Mouse (Mus musculus) CH12.LX (cell line): ENCODE data around the gene Kremen2. TPM values are rescaled to one million over a fixed set of nuclear protein-coding genes. Genes with fewer than 3 reads are reported as not detected.

Experiments
- DNase-seq: peaks from one replicate; pipeline ENCODE4 v3.0.0-alpha.2; 2013; ENCODE audit errors: extremely low read depth
- H3K27ac ChIP-seq: 2 replicates; pipeline ENCODE4 v1.5.1; 2012; ENCODE audit warnings: low read depth, mild to moderate bottlenecking, control low read depth, moderate library complexity; ENCODE audit not compliant: insufficient read depth
- H3K27me3 ChIP-seq: replicated peaks from 2 replicates; pipeline ENCODE3; 2012; ENCODE audit warnings: inconsistent platforms
- H3K36me3 ChIP-seq, 2 experiments: replicated peaks in 1 of 2; 2 replicates each; pipeline versions ENCODE3 to v1.6.1; 2012; ENCODE audit warnings: inconsistent platforms in 1 of 2, low read length in 1 of 2, mild to moderate bottlenecking in 1 of 2, mixed read lengths in 1 of 2, moderate library complexity in 1 of 2; ENCODE audit not compliant: control insufficient read depth in 1 of 2, insufficient read depth in 1 of 2
- H3K4me1 ChIP-seq, 2 experiments: 2 replicates each; pipeline ENCODE4 v1.6.1; 2012; ENCODE audit warnings: inconsistent platforms in 1 of 2, moderate library complexity in 1 of 2; ENCODE audit not compliant: insufficient read depth in 2 of 2, control insufficient read depth in 1 of 2
- H3K4me2 ChIP-seq: 2 replicates; pipeline ENCODE4 v1.6.1; 2012; ENCODE audit warnings: low read depth, mild to moderate bottlenecking, control low read depth; ENCODE audit not compliant: poor library complexity, insufficient read depth, severe bottlenecking
- H3K4me3 ChIP-seq, 3 experiments: fragments of 150-350 bp in 1 of 3; sonication (generic) in 1 of 3; replicated peaks in 1 of 3; 2 replicates each; pipeline versions ENCODE3 to v1.5.1; 2011 to 2012; ENCODE audit warnings: low read depth in 2 of 3, low read length in 2 of 3, mild to moderate bottlenecking in 2 of 3, moderate library complexity in 2 of 3, control low read depth in 1 of 3, improper control_type of control experiment in 1 of 3, inconsistent platforms in 1 of 3, mixed read lengths in 1 of 3; ENCODE audit not compliant: poor library complexity in 1 of 3
- H3K79me2 ChIP-seq: replicated peaks from 2 replicates; pipeline ENCODE4 v1.6.1; 2012; ENCODE audit warnings: mild to moderate bottlenecking, moderate library complexity; ENCODE audit not compliant: control insufficient read depth, poor library complexity, insufficient read depth, severe bottlenecking; ENCODE audit errors: extremely low read depth
- H3K9ac ChIP-seq: 2 replicates; pipeline ENCODE4 v1.6.1; 2012; ENCODE audit warnings: low read depth, mild to moderate bottlenecking, control low read depth, moderate library complexity; ENCODE audit not compliant: insufficient read depth
- H3K9me3 ChIP-seq: replicated peaks from 2 replicates; pipeline ENCODE3; 2012; ENCODE audit warnings: low read length, inconsistent platforms, mixed read lengths
- CTCF ChIP-seq, 2 experiments: IDR thresholded peaks in 1 of 2; conservative IDR thresholded peaks in 1 of 2; 2 replicates each; pipeline ENCODE4 v1.5.1; 2011 to 2012; ENCODE audit warnings: low read depth in 2 of 2, low read length in 2 of 2, improper control_type of control experiment in 1 of 2, inconsistent platforms in 1 of 2, mild to moderate bottlenecking in 1 of 2, moderate library complexity in 1 of 2
- E2F4 ChIP-seq: IDR thresholded peaks from 2 replicates; pipeline ENCODE4 v1.6.1; 2011; ENCODE audit warnings: low read depth, low read length, improper control_type of control experiment; ENCODE audit not compliant: insufficient replicate concordance
- ELF1 ChIP-seq: IDR thresholded peaks from 2 replicates; pipeline ENCODE4 v1.6.1; 2014; ENCODE audit warnings: low read depth, mild to moderate bottlenecking, inconsistent platforms, low read length, improper control_type of control experiment
- EP300 ChIP-seq: IDR thresholded peaks from 2 replicates; pipeline ENCODE4 v1.6.1; 2011; ENCODE audit warnings: low read length, improper control_type of control experiment
- GABPA ChIP-seq: IDR thresholded peaks from 2 replicates; pipeline ENCODE4 v1.6.1; 2012; ENCODE audit warnings: low read depth, low read length, improper control_type of control experiment, inconsistent platforms; ENCODE audit not compliant: insufficient replicate concordance
- IRF4 ChIP-seq: IDR thresholded peaks from 2 replicates; pipeline ENCODE4 v1.6.1; 2014; ENCODE audit warnings: low read depth, mild to moderate bottlenecking, inconsistent platforms, low read length, improper control_type of control experiment
- JUN ChIP-seq: IDR thresholded peaks from 2 replicates; pipeline ENCODE4 v1.6.1; 2011; ENCODE audit warnings: low read depth, mild to moderate bottlenecking, low read length, improper control_type of control experiment, moderate library complexity; ENCODE audit not compliant: insufficient read depth
- JUND ChIP-seq: conservative IDR thresholded peaks from 2 replicates; pipeline ENCODE4 v1.6.1; 2011; ENCODE audit warnings: low read depth, low read length, improper control_type of control experiment
- KAT2A ChIP-seq: IDR thresholded peaks from 2 replicates; pipeline ENCODE4 v1.6.1; 2012; ENCODE audit warnings: low read length, improper control_type of control experiment, inconsistent platforms; ENCODE audit not compliant: insufficient replicate concordance
- MEF2A ChIP-seq: IDR thresholded peaks from 2 replicates; pipeline ENCODE4 v1.6.1; 2014; ENCODE audit warnings: low read depth, mild to moderate bottlenecking, inconsistent platforms, low read length, improper control_type of control experiment, borderline replicate concordance
- PAX5 ChIP-seq: IDR thresholded peaks from 2 replicates; pipeline ENCODE4 v1.6.1; 2012; ENCODE audit warnings: low read length, inconsistent platforms, mixed read lengths
- POLR2A ChIP-seq: IDR thresholded peaks from 2 replicates; pipeline ENCODE4 v1.6.1; 2011; ENCODE audit warnings: low read depth, mild to moderate bottlenecking, improper control_type of control experiment, low read length
- POLR2AphosphoS2 ChIP-seq: IDR thresholded peaks from 2 replicates; pipeline ENCODE4 v1.6.1; 2011; ENCODE audit warnings: low read depth, low read length, improper control_type of control experiment
- RCOR1 ChIP-seq: conservative IDR thresholded peaks from 2 replicates; pipeline ENCODE4 v1.6.1; 2012; ENCODE audit warnings: low read depth, mild to moderate bottlenecking, inconsistent platforms, low read length, improper control_type of control experiment
- TBP ChIP-seq: conservative IDR thresholded peaks from 2 replicates; pipeline ENCODE4 v1.6.1; 2011; ENCODE audit warnings: low read depth, low read length, improper control_type of control experiment
- UBTF ChIP-seq: IDR thresholded peaks from 2 replicates; pipeline ENCODE4 v1.6.1; 2012; ENCODE audit warnings: low read depth, mild to moderate bottlenecking, inconsistent platforms, low read length, improper control_type of control experiment, moderate library complexity
- ZC3H11A ChIP-seq: IDR thresholded peaks from 2 replicates; pipeline ENCODE4 v1.6.1; 2012; ENCODE audit warnings: low read depth, mild to moderate bottlenecking, inconsistent platforms, low read length, improper control_type of control experiment
- dilution Hi-C: fragments of 300-500 bp; cut with MboI; formaldehyde crosslinking; loops from 2 replicates; pipeline ENCODE4 v1.14.3; 2020; ENCODE audit warnings: low sequenced_read_pairs; ENCODE audit not compliant: extremely low pct_unique_long_range_greater_than_20kb, extremely low pct_ligation_motif_present
- in situ Hi-C: fragments of 300-500 bp; cut with MboI; formaldehyde crosslinking; loops from 3 replicates; pipeline ENCODE4 v1.14.3; 2019; ENCODE audit warnings: low sequenced_read_pairs, low pct_ligation_motif_present, low pct_unique_long_range_greater_than_20kb, mixed read lengths
- polyA plus RNA-seq: library from polyadenylated mRNA; unstranded; fragments of >175 nt; gene quantifications from 2 replicates; pipeline ENCODE4 v1.2.1, GENCODE M21; 2012; ENCODE audit warnings: low read depth; ENCODE audit not compliant: insufficient read length
- total RNA-seq, 2 experiments: library from RNA; depleted of rRNA; stranded (reverse); fragments of 300-350 nt in 1 of 2; fragments of >200 nt in 1 of 2; gene quantifications; 2 replicates each; pipeline ENCODE4 v1.2.3; 2012 to 2014

Gene Kremen2
- total and polyA plus RNA-seq, 3 experiments = 0.21 to 0.55 (median 0.23) TPM

DNA sequence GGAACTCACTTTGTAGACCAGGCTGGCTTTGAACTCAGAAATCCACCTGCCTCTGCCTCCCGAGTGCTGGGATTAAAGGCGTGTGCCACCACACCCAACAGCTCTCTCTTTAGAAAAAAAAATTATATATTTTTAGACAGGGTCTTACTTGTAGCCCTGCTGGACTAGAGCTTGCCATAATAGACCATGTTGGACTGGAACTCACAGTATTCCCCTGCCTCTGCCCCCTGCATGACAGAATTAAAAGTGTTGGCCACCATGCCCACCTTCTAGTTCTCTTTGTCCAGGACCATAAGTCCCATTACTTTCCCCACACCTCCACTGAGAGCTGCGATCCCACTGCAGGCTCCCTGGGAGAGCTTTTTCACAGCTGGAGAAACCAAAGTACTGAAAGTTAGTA, 1.8 kb upstream of the Kremen2 start:
- TF ChIP-seq PAX5 (no peak), CTCF (conservative IDR thresholded peaks at IDR 0.05 in 1 of 2, IDR thresholded peaks at IDR 0.05 in 1 of 2; ENCODE audit: low read depth in 2 of 2, low read length in 2 of 2) (no peak), JUN (no peak), MEF2A (no peak), IRF4 (no peak), UBTF (no peak), RCOR1 (no peak), ELF1 (no peak), TBP (no peak), POLR2AphosphoS2 (no peak), EP300 (no peak), ZC3H11A (no peak), POLR2A (no peak), GABPA (no peak), JUND (no peak), E2F4 (no peak), KAT2A (no peak)
- TF ChIP-seq, all 38 proteins: peak for 0
- Histone ChIP-seq H3K9ac (no peak overlapping the region), H3K9me3 (no peaks in the 10 kb centered on the region), H3K36me3 (peaks cover 10 to 20% of the 10 kb centered on the region in 2 experiments), H3K4me2 (no peak overlapping the region), H3K27ac (no peak overlapping the region), H3K27me3 (peaks cover 36% of the 10 kb centered on the region), H3K4me1 (peaks cover 32 to 55% of the 10 kb centered on the region in 2 experiments), H3K4me3 (no peak overlapping the region), H3K79me2 (no peaks in the 10 kb centered on the region)
- dilution Hi-C loops (no loop called here), in situ Hi-C loops (no loop called here)
- DNase-seq = no peak

DNA sequence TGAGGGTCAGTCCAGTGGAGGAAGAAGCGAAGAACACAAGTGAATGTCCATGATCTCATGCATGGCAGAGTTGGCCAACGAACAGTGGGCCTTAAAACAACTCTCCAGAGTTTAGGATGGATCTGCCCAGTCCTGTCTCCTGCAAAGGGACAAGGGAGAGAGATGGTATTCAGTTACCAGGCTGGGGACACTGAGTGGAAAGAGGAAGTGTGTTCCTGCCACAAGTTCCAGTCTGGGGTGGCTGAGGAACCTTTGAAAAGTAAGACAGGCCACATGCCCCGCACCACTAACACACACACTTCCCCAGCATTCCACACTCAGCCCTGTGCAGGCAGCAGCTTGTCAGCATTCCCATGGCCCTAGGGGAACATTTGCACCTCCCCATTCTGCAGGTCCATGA, 1.1 kb upstream of the Kremen2 start:
- H3K4me1 ChIP-seq = peaks cover 32 to 55% of the 10 kb centered on the region in 2 experiments
- dilution Hi-C loops (no loop called here), in situ Hi-C loops (no loop called here)

More for the DNA sequence above, 1.1 kb upstream of the Kremen2 start:
- peaks cover 43% of the 10 kb centered on the region for H3K27me3 ChIP-seq
- no peak overlapping the region for H3K9ac ChIP-seq
- no peak overlapping the region for H3K4me3 ChIP-seq
- H3K27ac ChIP-seq = no peak overlapping the region
- DNase-seq = no peak
- TF ChIP-seq POLR2AphosphoS2 = no peak
- TF ChIP-seq EP300 = peak; percentile 71
- no peaks in the 10 kb centered on the region for H3K79me2 ChIP-seq
- H3K4me2 ChIP-seq = peak overlapping the region; percentile 17; the same call in 1 of the 2 replicates
- no peaks in the 10 kb centered on the region for H3K9me3 ChIP-seq
- peaks cover 6 to 13% of the 10 kb centered on the region in 2 experiments for H3K36me3 ChIP-seq
